Mouse (Mus musculus): Measurements from ENCODE around the gene Reln. TPM values are rescaled to one million over a fixed set of nuclear protein-coding genes. Genes with fewer than 3 reads are reported as not detected.

Gene Reln
- polyA plus RNA-seq, 1 experiment from 2014 or later: 2.4 TPM

DNA sequence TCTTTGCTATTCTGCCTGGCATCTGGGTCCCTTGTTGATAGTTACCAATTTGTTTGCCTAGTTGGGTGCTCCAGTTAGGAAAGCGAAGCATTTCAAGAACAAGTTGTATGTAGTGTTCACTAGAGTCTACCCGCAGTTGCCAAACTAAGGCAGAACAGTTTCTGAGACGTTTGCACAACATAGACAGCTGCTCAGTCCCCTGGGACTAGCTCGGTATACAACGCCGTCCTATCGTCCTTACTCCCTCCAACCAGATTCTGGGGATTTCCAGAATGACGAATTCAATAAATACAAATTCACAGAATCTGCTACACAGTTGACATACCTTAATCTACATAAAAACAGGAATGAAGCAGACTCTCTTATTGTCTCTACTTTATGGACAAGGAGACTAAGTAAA lies 335.4 kb downstream of the Reln start:
- 75% methylated on average over 8 of the region's 8 CpGs for WGBS
- TF ChIP-seq CTCF (IDR thresholded peaks at IDR 0.05): no peak
- no peak for TF ChIP-seq EP300 (IDR thresholded peaks at IDR 0.05)
- H3K9ac ChIP-seq (replicated peaks; ENCODE audit: low read depth): no peak overlapping the region
- no peaks in the 10 kb centered on the region for H3K4me1 ChIP-seq (ENCODE audit: insufficient read depth, low read depth, low read length)
- H3K36me3 ChIP-seq (ENCODE audit: insufficient read depth, low read length): no peaks in the 10 kb centered on the region
- no peaks in the 10 kb centered on the region for H3K9me3 ChIP-seq (ENCODE audit: low read length)
- no peak overlapping the region for H3K27ac ChIP-seq (ENCODE audit: low read length)
- no peak overlapping the region for H3K4me3 ChIP-seq (ENCODE audit: low read depth, low read length)
- ATAC-seq: no peak
- DNase-seq (ENCODE audit: low spot score): no peak
- no peaks in the 10 kb centered on the region for H3K27me3 ChIP-seq (replicated peaks; ENCODE audit: insufficient read depth, low read length)
- H3K4me2 ChIP-seq (replicated peaks; ENCODE audit: low read depth, low read length): no peak overlapping the region

DNA sequence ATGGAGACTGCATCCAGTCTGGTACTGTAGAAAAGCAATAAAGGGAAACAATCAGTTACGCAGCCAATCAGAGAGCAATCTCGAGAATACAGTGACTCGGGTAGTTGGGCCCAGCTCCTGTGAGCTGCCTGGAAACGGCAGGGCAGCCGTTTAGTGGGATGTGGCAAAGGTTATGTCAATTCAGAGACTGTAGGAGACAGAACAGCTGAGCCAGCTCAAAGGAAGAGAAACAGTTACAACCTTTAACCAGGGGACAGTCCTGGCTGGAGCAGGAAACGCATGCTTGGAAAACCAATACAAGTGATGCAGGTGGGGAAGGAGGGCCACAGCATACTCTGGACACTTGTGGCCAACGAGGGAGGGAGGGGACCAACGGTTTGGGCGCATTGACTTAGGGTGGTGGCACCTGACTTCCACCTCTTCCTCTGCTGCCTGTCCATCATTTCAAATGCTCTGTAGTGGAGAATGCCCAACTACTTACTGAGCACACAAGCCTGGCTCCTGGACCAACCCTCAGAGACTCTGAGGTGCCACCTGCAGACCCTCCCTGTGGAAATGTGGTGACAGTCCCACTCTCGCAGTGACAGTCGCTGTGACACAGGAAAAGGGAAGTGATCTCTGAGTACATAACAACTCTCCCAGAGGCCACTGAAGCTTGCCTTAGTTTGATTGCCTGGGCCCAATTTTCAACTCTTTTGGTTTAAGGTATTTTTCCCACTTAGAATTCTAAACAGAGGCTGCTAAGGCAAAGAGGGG lies 337.0 kb downstream of the Reln start:
- WGBS: 33% methylated on average over 11 of the region's 11 CpGs
- ATAC-seq: no peak
- no peak for DNase-seq (ENCODE audit: low spot score)
- no peak overlapping the region for H3K27ac ChIP-seq (ENCODE audit: low read length)
- H3K9ac ChIP-seq (replicated peaks; ENCODE audit: low read depth): no peak overlapping the region
- no peaks in the 10 kb centered on the region for H3K9me3 ChIP-seq (ENCODE audit: low read length)
- no peak overlapping the region for H3K4me2 ChIP-seq (replicated peaks; ENCODE audit: low read depth, low read length)
- H3K4me1 ChIP-seq (ENCODE audit: insufficient read depth, low read depth, low read length): no peaks in the 10 kb centered on the region
- no peak for TF ChIP-seq EP300 (IDR thresholded peaks at IDR 0.05)
- no peak for TF ChIP-seq CTCF (IDR thresholded peaks at IDR 0.05)
- H3K4me3 ChIP-seq (ENCODE audit: low read depth, low read length): no peak overlapping the region
- H3K36me3 ChIP-seq (ENCODE audit: insufficient read depth, low read length): no peaks in the 10 kb centered on the region
- H3K27me3 ChIP-seq (replicated peaks; ENCODE audit: insufficient read depth, low read length): no peaks in the 10 kb centered on the region

DNA sequence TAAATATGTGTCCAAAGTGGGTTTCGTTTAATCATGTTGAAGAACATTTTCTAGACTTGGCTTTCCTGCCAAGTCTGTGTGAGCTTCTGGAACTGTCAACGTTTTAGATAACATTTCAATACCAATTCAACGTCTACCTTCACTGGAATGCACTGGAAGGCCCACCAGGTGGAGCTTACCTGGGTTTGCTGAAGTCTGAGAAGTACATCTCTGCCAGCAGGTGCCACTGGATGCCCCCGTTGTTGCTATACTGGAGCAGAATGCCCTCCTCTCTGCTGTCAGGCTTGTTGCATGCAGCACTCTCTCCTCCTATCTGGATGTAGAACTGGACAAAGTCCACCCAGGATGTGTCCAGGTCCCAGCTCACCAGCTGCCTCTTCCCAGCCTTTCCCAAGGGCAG lies 340.6 kb downstream of the Reln start:
- no peak for ATAC-seq
- WGBS: 48% methylated on average over 4 of the region's 4 CpGs
- Histone ChIP-seq H3K9ac (replicated peaks; ENCODE audit: low read depth) (no peak overlapping the region), H3K27me3 (replicated peaks; ENCODE audit: insufficient read depth, low read length) (no peaks in the 10 kb centered on the region), H3K4me1 (ENCODE audit: insufficient read depth, low read depth, low read length) (no peaks in the 10 kb centered on the region), H3K4me3 (ENCODE audit: low read depth, low read length) (no peak overlapping the region), H3K4me2 (replicated peaks; ENCODE audit: low read depth, low read length) (no peak overlapping the region), H3K27ac (ENCODE audit: low read length) (no peak overlapping the region), H3K36me3 (ENCODE audit: insufficient read depth, low read length) (no peaks in the 10 kb centered on the region), H3K9me3 (ENCODE audit: low read length) (no peaks in the 10 kb centered on the region)
- DNase-seq (ENCODE audit: low spot score): no peak
- no peak for TF ChIP-seq CTCF (IDR thresholded peaks at IDR 0.05)
- TF ChIP-seq EP300 (IDR thresholded peaks at IDR 0.05): no peak

DNA sequence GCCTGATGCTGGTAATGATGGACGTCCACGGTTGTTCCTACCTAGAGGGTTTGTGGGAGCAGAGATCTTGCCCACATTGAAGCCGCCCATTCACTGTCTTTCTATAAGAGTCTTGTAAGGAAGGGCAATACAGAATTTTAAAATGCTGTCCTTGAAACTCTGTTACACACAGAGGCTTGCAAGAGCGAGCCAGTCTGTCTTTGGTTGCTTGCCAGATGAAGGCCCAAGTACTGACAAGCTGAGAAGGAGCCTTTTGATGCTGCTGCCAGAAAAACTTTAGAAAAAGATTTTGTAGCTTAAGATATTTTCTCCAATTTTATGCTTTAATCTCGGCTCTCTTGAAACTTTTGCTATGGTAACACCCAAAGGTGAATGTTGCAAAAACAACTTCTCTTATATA lies 356.8 kb downstream of the Reln start:
- Histone ChIP-seq H3K27me3 (replicated peaks; ENCODE audit: insufficient read depth, low read length) (no peaks in the 10 kb centered on the region), H3K4me2 (replicated peaks; ENCODE audit: low read depth, low read length) (no peak overlapping the region), H3K4me3 (ENCODE audit: low read depth, low read length) (no peak overlapping the region), H3K36me3 (ENCODE audit: insufficient read depth, low read length) (no peaks in the 10 kb centered on the region), H3K27ac (ENCODE audit: low read length) (no peak overlapping the region), H3K9ac (replicated peaks; ENCODE audit: low read depth) (no peak overlapping the region), H3K4me1 (ENCODE audit: insufficient read depth, low read depth, low read length) (no peaks in the 10 kb centered on the region), H3K9me3 (ENCODE audit: low read length) (no peaks in the 10 kb centered on the region)
- DNase-seq (ENCODE audit: low spot score) (no peak), ATAC-seq (no peak)
- WGBS: 67% methylated on average over 5 of the region's 5 CpGs
- TF ChIP-seq EP300 (IDR thresholded peaks at IDR 0.05) (no peak), CTCF (IDR thresholded peaks at IDR 0.05) (no peak)

DNA sequence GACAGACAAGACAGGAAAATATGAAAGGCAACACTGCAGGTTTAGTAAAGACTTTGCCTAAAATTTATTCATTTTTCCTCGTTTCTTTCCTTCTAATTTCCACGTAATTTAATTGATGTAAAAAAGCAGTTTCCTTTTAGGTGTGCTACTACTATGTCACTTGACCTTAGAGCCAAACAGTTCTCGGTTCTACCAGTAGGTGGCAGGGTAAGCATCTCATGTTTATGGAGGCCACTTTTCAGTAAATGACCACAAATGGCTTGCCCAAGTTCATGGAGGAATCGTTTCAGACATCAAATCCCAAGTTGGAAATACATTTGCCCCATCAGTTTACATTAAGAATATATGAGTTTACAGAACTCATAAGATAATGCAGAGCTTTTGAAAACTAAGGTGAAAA lies 358.2 kb downstream of the Reln start:
- 39% methylated on average over 4 of the region's 4 CpGs for WGBS
- Histone ChIP-seq H3K4me1 (ENCODE audit: insufficient read depth, low read depth, low read length) (no peaks in the 10 kb centered on the region), H3K9ac (replicated peaks; ENCODE audit: low read depth) (no peak overlapping the region), H3K4me3 (ENCODE audit: low read depth, low read length) (no peak overlapping the region), H3K9me3 (ENCODE audit: low read length) (no peaks in the 10 kb centered on the region), H3K27me3 (replicated peaks; ENCODE audit: insufficient read depth, low read length) (no peaks in the 10 kb centered on the region), H3K27ac (ENCODE audit: low read length) (no peak overlapping the region), H3K4me2 (replicated peaks; ENCODE audit: low read depth, low read length) (no peak overlapping the region), H3K36me3 (ENCODE audit: insufficient read depth, low read length) (no peaks in the 10 kb centered on the region)
- DNase-seq (ENCODE audit: low spot score) (no peak), ATAC-seq (no peak)
- TF ChIP-seq EP300 (IDR thresholded peaks at IDR 0.05): no peak
- TF ChIP-seq CTCF (IDR thresholded peaks at IDR 0.05): peak; percentile 71

DNA sequence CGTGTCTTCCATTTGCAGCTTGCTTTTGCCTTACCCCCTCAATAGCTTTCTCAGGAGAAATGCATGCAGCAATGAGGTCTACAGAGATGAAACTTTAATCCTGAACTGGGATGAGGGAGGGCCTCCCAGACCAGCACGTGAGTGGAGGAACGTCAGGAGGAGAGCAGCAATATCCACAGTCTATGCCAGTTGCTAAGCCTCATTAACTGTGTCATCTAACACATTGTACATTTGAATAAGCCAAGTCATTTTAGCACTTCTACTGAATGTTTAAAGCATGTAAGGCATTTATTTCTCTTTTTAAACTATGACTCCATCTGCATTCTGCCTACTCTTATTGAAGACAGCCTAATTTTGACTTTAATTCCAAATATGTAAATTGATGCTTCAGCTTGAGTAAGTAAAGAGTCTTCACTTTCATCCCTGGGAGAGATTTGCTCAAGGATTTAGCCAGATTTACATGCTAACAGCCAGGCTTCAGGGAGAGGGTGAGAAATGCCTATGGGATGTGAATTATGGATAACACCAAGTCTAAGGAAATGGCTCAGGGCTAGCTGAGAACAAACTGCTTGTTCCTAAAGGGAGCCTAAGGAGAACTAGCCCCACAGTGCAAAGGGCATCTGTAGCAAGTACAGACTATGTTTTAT lies 361.4 kb downstream of the Reln start:
- 73% methylated on average over 3 of the region's 3 CpGs for WGBS
- Histone ChIP-seq H3K4me2 (replicated peaks; ENCODE audit: low read depth, low read length) (no peak overlapping the region), H3K9ac (replicated peaks; ENCODE audit: low read depth) (no peak overlapping the region), H3K4me1 (ENCODE audit: insufficient read depth, low read depth, low read length) (no peaks in the 10 kb centered on the region), H3K9me3 (ENCODE audit: low read length) (no peaks in the 10 kb centered on the region), H3K27me3 (replicated peaks; ENCODE audit: insufficient read depth, low read length) (no peaks in the 10 kb centered on the region), H3K36me3 (ENCODE audit: insufficient read depth, low read length) (no peaks in the 10 kb centered on the region), H3K4me3 (ENCODE audit: low read depth, low read length) (no peak overlapping the region), H3K27ac (ENCODE audit: low read length) (no peak overlapping the region)
- no peak for TF ChIP-seq EP300 (IDR thresholded peaks at IDR 0.05)
- TF ChIP-seq CTCF (IDR thresholded peaks at IDR 0.05): no peak
- ATAC-seq: no peak
- DNase-seq (ENCODE audit: low spot score): no peak
